Mouse (Mus musculus): ENCODE measurements around the gene Ssbp4.

The Ssbp4 gene

DNA sequence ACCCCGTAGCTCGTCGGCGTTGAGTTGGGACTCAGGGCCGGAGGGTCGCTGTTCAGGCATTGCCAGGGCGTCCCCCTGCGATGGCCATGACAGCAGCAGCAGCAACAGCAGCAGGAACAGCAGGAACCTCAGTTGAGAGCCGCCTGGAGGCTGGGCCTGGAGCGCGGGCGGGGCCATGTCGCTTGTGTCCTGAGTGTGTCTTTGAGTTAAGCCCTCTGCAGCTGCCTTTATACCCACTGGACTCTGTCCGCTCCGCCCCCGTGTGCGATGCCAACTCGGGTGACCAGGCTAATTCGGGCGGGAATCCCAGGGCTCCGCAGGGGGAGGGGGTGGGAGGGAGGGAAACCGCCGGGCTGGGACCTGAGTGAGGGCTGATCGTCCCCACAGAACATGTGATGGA is 22.8 kb upstream of the Ssbp4 start:
- no peak for DNase-seq (ENCODE audit: low spot score in 2 of 2)

DNA sequence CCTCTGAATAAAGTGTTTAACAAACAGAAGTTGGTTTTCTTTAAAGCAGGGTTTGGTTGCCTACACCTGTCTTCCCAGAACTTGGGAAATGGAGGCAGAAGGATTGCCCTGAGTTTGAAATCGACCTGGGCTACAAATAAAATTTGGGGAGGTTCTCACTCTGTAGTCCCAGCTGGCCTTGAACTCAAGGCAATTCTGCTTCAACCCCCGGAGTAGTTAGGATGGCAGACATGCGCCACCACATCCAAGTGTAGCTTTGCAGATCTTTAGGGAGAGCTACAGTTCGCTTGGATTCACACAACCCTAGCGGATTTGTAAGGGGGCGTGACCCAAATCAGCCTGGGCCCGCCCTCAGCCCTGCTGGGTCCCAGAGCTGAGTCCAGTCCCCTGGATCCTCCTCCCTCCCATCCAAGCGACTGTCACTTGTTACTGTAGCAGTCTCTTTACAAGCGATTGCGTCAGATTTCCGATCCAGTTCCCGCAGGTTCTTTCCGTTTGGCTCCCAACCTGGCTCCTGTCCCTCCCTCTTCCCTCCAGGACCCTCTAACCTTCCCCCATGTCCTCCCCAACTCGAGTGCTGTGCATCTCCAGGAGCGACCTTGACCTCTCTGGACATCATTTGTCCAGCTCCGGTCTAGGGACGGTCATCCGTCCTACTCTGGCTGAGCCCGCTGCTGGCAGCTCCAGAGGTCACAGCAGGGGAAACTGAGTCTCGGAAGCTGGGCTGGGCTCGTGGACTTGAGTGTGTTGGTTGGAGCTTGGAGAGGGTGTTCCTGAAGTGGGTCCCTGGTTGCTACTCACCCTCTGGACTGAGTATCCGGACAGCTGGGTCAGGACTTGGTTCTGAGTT is 22.1 kb upstream of the Ssbp4 start:
- DNase-seq (ENCODE audit: low spot score in 2 of 2) = no peak

DNA sequence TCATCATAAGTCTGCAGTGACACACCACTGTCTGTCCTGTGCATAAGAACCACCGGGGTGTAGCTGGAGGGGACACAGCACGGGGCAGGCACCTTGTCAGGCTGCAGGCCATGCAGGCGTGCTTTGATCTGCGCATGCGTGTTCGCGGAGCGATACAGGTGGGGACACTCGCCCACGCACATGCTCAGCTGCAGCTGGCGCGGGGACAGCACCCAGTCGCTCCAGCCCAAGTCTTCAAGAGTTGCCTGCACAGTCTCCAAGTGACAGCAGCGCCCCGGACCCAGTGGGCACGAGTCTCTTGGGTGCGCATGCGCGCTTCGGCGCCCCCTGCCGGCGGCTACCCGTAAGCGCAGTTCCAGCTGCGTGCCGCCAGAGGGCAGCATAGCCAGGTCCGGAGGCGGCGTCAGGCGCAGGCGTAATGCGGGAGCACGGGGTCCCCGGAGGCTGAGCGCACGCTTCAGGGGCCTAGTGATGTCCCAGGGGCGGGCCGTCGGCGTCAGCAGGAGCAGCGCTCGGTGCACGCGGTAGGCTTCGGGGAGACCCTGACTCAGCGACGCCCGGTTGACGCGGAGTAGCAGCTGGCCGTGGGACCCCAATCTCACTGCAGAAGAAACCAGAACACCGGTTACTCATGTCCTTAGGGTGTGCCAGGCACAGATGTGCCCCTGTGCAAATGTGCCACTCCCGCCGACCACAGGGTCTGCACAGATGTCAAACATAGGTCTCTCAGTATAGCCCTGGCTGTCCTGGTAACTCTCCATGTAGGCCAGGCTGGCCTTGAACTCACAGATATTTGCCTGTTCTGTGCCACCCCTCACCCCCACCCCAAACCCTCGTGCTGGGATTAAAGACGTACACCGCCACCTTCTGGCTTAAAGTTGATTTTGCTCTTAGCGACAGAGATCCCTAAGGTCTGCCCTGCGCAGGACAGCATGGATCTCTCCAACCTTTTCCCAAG is 21.2 kb upstream of the Ssbp4 start:
- peak; percentile 93 to 95 for DNase-seq (ENCODE audit: low spot score in 2 of 2)

DNA sequence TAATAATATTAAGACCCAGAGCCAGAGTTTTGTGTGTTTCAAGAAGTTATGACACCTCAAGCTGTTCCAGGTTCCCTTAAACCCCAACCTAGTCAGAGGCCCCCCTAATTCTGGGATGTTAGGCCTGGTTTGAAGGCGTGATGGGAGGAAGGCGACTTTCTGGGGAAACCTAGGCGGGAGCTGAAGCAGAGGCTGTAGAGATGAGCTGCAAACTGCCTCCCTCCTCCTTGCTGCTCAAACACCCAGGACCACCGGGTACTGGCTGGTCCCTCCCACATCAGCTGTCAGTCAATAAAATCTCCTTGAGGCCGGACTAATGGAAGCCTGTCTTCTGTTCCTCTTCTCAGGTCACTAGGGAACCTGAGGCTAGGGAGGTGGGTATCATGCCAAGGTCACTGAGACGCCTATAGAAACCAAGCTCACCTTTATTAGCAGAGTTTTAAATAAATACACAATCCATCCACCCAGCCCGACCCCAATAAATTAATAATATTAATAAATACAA is 20.4 kb upstream of the Ssbp4 start:
- DNase-seq (ENCODE audit: low spot score in 2 of 2) = no peak

DNA sequence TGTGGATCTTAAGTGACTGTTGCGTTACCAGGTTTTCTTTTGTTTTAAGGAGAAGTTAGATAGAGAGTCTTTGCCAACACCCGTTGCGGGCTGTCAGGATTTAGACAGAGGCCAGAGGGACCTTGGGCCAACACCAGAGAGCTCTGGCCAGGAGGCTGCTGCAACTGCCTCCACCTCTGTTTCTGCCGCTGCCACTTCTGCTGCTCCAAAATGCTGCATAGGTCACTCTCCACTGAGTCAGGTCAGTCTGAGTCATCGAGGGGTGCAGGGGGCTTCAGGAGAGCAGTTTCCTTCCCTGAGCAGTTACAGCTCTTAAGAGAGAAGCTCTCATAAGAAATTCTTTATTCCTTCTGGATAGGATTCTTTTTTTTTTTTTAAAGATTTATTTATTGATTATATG is 18.4 kb upstream of the Ssbp4 start:
- no peak for DNase-seq (ENCODE audit: low spot score in 2 of 2)

DNA sequence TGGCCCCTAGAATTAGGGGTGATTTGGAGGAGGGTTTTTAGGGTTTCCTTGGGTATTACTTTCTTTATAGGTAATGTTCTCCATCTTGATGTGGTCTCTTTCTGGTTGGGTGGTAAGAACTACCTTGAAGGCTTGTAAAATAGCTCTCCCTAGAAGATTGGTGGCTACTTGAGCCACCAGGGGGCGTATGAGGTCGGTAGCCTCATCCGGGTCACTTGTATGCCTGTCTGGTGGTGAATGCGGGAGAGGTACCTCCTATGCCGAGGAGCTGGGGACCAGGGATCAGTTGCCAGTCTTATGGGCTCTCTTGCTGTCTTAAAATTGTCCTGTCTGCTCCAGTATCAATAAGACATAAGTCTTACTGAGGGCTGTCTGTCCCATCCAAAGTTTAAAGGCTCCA is 16.4 kb upstream of the Ssbp4 start:
- DNase-seq (ENCODE audit: low spot score in 2 of 2) = no peak

DNA sequence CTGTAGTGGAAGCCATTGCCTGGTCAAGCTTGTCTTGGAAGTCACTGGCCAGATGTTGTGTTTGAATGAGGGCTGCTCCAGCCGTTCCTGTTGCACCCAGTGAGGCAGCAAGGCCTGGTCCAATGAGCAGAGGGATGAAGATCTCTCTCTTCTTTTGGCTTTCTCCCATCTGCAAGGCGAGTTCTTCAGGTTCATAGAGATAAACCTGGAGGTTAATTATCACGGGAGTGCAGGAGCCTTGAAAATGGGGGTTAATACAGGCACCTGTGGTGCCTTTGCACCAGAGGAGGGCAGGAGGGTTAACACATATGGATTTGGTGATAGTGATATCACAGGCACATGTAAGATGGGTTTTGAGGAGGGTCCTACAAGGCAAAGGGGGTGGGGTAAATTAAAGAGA is 13.5 kb upstream of the Ssbp4 start:
- DNase-seq (ENCODE audit: low spot score in 2 of 2) = no peak

DNA sequence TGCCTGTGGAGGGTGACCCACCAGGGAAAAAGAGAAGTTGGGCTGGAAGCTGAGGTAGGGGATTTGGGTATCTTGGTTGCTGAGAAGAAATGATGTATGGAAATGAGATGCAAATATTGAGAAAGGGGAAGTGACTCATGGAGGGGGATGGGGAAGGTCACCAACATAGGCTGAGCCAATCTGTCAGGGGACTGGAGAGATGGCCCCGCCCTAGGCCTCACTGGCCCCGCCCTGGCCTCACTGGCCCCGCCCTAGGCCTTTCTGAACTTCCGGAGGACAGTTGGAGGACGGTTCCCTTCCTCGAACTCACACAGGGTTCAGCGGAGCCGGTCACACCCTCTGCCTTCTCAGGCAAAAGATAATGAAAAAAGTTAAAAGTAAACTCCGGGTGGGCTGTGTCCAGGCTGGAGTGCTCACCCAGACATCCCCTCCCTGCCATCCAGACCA is 10.2 kb upstream of the Ssbp4 start:
- no peak for DNase-seq (ENCODE audit: low spot score in 2 of 2)

DNA sequence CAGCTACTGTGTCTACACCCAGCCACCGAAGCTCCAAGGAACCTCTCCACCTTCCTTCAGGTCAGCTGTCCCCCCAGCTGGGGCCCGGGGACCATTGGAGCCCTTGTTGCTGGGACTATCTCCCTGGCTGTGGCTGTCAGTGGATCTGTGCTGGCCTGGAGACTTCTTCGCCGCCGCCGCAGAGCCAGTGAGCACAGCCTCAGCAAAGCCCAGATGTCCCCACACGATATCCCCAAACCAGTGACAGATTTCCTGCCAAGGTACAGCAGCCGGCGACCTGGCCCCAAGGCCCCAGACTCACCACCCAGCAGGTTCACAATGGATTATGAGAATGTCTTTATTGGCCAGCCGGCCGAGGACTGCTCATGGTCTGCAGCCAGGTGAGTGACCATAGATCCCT is 9.3 kb upstream of the Ssbp4 start:
- no peak for DNase-seq (ENCODE audit: low spot score in 2 of 2)

DNA sequence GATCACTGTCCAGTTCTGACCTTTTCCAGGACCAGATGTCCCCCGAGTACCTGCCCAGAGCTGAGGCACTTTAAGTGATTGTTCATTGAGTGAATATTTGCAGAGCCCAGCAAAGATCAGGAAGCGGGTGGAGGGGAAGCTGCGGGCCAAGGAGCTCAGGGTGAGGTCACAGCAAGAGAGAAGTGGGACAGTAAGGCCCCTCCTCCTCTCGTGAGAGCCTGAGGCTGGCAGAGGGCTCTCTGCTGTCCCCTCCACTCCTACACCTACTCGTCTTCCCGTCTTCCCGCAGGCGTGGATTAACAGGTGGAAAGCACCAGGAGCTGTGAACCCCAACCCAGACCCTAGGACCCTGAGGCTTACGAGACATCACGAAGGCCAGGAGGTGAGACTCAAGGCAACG is 8.0 kb upstream of the Ssbp4 start:
- DNase-seq (ENCODE audit: low spot score in 2 of 2) = no peak

DNA sequence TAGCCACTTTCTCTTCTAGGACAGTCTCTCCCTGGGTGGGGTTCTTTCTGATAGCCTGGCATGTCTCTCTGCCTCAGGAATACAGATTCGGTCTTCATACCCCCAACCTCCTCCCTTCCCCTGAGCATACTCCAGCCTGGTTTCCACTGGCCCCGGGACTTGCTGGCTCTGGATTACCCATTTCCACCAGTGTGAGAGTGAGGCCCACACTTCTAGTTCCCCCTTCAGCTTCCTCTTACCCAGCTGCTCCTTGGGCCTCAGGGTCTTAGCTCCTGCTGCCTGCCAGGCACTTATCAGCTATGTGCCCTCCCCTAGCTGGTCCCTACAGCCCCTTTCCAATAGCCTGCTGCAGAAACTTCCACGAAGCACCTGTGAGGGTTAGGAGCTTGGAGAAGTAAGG is 7.2 kb upstream of the Ssbp4 start, which contains the start of gene Lrrc25:
Gene Lrrc25 (plus strand): TSS at position 262 of the 400 bp plus-strand sequence.
- DNase-seq (ENCODE audit: low spot score in 2 of 2) = no peak

DNA sequence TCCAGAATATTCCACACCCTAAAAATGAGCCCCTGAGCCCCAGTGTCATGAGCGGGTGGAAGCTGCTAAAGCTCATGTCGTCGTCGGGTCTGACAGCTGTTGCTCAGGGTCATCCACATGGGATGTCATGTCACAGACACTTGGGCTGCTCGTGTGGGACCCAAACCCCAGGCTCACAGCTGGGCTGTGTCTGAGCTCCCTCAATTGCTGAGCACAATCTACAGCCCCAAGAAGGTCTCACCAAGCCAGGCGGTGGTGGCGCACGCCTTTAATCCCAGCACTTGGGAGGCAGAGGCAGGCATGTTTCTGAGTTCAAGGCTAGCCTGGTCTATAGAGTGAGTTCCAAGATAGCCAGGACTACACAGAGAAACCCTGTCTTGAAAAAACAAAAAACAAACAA is 6.6 kb upstream of the Ssbp4 start:
- DNase-seq (ENCODE audit: low spot score in 2 of 2) = no peak

DNA sequence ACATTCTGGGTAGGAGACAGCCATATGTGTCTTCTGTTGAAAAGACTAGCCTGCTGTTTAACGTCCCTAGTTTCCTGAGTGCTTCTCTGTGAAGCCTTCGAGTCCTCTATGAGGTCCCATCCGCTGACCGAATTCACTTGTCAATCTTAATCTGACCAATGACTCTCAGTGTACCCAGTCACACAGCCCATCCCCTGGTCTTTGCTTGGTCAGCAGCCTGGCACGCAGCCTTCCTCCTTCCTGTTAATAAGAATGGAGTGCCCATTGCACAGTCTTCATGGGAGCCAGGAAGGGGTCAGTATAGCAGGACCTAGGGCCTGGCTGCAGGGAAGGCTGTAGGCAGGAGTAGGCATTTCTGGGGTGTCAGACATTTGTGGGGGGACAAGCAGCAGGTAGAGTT is 5.8 kb upstream of the Ssbp4 start:
- DNase-seq (ENCODE audit: low spot score in 2 of 2) = no peak

DNA sequence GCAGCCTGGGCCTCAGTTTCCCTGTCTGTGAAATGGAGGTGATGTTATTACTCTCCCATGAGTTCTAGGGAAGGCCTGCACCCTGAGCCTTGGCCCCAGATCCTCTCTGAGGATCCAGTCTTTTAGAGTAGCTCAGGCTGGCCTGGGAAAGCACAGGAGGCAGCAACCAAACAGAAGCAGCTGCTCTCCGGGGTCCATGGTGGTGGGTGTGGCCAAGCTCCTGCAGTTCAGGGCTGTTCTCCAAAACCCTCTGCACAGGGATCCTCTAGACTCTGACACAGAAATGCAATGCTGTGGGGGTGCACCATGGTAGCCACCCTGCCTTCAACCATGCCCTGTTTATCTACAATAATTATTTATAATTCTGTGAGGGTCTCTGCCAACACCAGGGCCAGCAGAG is 5.1 kb upstream of the Ssbp4 start:
- DNase-seq (ENCODE audit: low spot score in 2 of 2) = no peak

DNA sequence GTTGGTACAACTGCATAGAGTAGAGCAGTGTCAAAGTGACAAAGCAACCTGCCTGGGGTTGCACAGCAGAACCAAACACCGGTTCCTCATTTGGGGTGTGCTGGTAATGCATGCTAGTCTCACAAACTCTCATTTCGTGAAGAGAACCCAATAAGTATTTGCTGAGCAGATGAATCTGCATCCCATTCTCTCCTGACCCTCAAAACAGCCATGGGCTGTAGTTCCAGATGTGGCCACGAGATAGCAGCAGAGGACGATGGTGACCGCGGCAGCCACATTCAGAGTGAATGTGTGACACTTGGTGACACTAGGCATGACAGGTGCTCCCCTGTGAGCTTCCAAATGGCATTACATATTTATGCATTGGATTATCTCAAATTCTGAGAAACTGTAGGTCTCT is 3.2 kb upstream of the Ssbp4 start:
- peak; percentile 89 for DNase-seq (ENCODE audit: low spot score in 2 of 2)

DNA sequence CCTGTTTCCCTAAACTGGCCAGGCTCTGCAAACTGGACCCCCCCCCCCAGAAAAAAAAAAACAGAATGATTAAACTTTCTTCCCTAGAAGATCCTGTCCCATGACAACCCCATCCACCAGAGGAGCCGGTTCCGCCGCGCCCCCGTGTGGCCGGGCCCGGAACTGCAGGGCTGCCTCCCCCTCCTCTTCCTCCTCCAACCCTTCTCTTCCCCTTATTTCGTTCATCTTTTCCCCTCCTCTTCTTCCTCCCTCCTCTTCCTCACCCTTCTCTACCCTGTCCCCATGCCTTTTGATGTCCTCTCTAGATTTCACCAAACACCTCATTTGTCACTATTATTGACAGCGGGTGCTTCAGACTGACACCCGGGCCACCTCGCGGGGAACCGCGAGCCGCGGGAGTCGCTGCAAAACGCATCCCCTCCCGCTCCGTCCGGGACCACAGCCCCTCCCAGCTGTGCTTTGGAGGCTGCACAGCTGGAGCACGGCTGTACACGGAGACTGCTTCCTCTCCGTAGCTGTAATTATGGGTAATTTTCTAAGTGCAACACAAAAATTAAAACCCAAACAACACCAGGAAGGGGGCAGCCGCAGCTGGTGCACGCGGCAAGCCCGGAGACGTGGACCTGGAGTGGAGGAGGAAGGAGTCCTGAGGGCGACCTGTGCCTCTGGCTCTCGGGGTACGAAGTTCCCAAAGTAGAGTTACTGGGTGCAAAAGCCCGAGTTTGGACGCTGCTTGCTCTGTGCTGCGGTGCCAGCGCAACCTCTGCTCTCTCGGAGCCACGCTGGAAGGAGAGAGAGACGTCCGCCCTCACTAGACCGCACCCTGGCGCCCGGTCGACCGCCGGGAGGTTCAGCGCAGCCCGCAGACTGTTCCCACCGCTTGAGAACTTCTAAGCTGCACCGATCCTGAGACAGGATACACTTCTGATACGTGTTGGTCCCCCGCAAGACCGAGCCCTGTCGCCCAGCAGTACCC is 2.4 kb upstream of the Ssbp4 start:
- DNase-seq (ENCODE audit: low spot score in 2 of 2) = peak; percentile 74 to 76

DNA sequence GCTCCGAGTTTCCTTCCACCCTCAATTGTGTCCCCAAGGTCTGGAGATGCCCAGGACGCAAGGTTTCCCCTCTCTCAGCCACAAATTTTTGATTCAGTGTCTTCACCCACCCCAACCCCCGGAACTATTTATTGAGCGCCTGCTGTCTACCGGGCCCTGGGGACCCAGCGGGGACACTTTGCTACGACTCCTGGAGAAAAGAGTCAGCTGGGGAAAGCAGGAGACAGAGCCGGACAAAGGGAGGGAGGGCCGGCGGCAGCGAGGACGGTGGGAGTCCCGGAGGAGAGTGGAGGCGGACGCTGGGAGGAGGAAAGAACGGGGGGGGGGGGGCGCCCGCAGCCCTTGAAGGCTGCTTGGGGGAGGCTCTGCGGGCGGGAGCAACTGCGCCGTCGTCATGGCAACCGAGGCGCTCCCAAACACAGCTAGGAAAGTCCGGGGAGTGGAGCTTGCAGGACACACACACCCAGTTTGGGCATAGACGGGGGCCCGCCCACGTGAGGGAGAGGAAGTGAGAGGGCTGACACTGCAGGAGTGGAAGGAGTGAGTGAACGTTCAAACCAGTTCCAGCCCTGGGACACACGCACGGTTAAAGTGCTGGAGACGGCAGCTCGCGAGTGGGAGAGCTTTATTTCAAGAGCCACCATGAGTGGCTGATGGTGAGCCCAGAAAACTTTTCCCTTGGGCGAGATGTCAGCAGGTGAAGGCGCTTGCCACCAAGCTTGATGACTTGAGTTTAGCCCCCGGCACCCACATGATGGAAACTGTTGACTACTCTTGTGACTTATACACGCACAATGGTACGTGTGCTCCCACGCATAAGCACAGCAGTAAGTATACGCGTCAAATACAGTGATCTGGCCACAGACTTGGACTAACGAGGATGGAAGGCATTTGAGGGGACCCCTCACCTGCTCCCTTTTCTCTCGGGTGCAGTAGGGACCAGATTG is 1.4 kb upstream of the Ssbp4 start:
- peak; percentile 82 to 85 for DNase-seq (ENCODE audit: low spot score in 2 of 2)

DNA sequence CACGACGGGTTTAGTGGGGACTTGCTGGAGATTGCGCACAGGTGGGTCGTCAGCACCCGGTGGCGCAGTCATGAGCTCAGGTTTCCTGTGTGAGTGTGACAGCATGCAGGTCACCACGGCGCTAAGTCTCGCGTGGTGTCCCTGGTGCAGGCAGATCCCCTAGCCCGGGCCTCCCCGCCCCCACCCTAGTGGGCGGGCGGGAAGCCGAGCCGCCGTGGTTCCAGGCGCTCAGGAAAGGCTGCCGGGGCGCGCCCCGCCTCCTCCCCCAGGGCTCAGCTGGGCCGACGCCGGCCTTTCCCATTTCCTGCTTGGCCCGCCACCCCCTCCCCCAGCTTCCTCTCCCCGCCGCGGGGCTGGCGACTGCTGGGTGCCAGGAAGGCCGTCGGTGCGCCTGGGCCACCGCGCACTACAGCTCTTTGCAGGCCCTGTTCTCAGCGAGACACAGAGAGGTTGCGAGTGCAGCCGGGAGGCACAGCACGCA is 736 bp upstream of the Ssbp4 start:
- no peak for DNase-seq (ENCODE audit: low spot score in 2 of 2)

DNA sequence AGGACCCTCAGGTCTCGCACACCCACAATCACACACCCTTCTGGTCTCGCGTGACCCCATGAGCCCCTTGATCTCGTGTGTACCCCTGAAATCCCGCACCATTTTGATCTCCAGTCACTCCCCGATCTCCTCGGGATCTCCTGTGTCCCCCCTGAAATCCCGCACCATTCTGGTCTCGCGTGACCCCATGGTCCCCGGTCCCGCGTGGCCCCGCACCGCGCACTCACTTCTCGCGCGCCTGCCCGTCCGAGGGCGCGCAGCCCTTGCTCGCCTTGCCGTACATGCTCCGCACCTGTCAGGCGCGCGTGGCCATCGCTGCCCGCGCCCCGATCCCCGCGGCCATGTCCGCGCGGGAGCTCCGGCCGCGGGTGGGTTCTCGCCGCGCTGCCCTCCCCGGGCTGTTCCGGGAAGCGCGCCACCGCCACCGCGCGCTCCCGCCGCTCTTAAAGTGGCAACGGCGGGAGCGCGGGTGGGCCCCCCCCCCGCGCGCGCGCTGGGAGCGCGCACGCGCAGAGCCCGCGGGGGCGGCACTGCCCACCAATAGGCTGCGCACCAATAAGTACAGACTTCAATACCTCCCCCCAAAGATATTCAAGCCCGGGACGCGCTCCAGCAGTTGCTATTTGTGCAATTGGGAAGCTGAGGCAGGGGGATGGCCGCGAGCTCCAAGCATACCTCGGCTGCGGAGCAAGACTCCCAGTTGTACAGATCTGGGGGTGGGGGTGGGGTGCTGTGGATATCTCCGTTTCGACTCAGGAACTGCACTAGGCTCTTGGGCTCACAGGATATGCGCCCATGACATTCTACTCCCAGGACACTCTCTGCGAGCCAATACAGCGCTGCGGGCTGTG is 549 bp downstream of the Ssbp4 start:
- no peak for DNase-seq (ENCODE audit: low spot score in 2 of 2)

All from frontal cortex, postnatal 36 days (tissue).